Mouse (Mus musculus) neural tube, embryonic 15.5 days (tissue): ENCODE measurements around the gene Fsd2. TPM values are rescaled to one million over a fixed set of nuclear protein-coding genes. Genes with fewer than 3 reads are reported as not detected.

Experiments used
- ATAC-seq: fragments of 200-750 bp; cut with Nextera tagmentation; 2 replicates; pipeline ENCODE4 v1.8.0; 2017; ENCODE audit warnings: mild to moderate bottlenecking, moderate TSS enrichment, moderate library complexity; ENCODE audit not compliant: low FRiP score
- H3K27ac ChIP-seq: fragments of 300-500 bp; sonication (generic); replicated peaks from 2 replicates; pipeline ENCODE4 v1.5.1; 2015; ENCODE audit warnings: mild to moderate bottlenecking, inconsistent platforms
- H3K27me3 ChIP-seq: fragments of 300-500 bp; sonication (generic); replicated peaks from 2 replicates; pipeline ENCODE4 v1.6.1; 2015; ENCODE audit warnings: inconsistent platforms
- H3K36me3 ChIP-seq: fragments of 300-500 bp; sonication (generic); 2 replicates; pipeline ENCODE4 v1.6.1; 2015; ENCODE audit warnings: inconsistent platforms
- H3K4me1 ChIP-seq: fragments of 300-500 bp; sonication (generic); 2 replicates; pipeline ENCODE4 v1.6.1; 2015; ENCODE audit warnings: inconsistent platforms
- H3K4me2 ChIP-seq: fragments of 300-500 bp; sonication (generic); 2 replicates; pipeline ENCODE4 v1.6.1; 2015; ENCODE audit warnings: inconsistent platforms, mild to moderate bottlenecking, moderate library complexity
- H3K4me3 ChIP-seq: fragments of 300-500 bp; sonication (generic); replicated peaks from 2 replicates; pipeline ENCODE4 v1.5.1; 2015; ENCODE audit warnings: mild to moderate bottlenecking, inconsistent platforms
- H3K9ac ChIP-seq: fragments of 300-500 bp; sonication (generic); replicated peaks from 2 replicates; pipeline ENCODE4 v1.6.1; 2015; ENCODE audit warnings: mild to moderate bottlenecking, inconsistent platforms
- H3K9me3 ChIP-seq: fragments of 300-500 bp; sonication (generic); replicated peaks from 2 replicates; pipeline ENCODE4 v1.6.1; 2016; ENCODE audit warnings: inconsistent platforms
- WGBS: fragments of 180-500 bp; shearing (Covaris S2); methylation state at CpG from one replicate; pipeline ENCODE4 v1.1.7; 2015; ENCODE audit warnings: mixed read lengths; 5-methylcytosine and 5-hydroxymethylcytosine counted together
- polyA plus RNA-seq: library from polyadenylated mRNA; unstranded; fragments of >200 nt; fragmentation: Nextera tagmentation; extraction: Ambion mirVana; gene quantifications from 2 replicates; pipeline ENCODE4 v1.2.1, GENCODE M21; 2015

Fsd2 gene
- polyA plus RNA-seq, 1 experiment from 2014 or later = 0.28 TPM

DNA sequence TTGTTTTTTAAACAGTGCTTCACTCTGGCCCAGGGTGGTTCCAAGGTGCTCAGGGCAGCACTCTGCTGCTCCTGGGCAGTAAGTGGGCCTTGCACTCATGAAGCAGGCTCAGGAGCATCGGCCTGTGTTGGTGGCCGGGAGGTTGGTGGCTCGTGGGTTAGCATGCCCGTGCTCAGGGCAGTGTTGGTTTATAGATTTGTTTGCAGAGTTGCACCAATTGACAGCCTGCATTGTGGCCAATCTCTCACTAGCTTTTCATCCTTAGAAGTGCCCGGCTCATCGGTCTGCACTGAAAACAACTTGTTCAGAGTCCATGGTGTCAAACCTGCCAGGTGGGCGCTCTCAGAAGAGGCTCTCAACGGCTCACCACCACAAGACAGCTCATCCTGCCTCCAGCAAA lies 26.6 kb upstream of the Fsd2 start:
- WGBS = 93% methylated on average over 8 of the region's 8 CpGs
- Histone ChIP-seq H3K4me1 (no peaks in the 10 kb centered on the region), H3K27ac (no peak overlapping the region), H3K9me3 (no peaks in the 10 kb centered on the region), H3K27me3 (no peaks in the 10 kb centered on the region), H3K36me3 (peaks cover 83% of the 10 kb centered on the region), H3K9ac (no peak overlapping the region), H3K4me3 (no peak overlapping the region), H3K4me2 (no peak overlapping the region)
- ATAC-seq = no peak

DNA sequence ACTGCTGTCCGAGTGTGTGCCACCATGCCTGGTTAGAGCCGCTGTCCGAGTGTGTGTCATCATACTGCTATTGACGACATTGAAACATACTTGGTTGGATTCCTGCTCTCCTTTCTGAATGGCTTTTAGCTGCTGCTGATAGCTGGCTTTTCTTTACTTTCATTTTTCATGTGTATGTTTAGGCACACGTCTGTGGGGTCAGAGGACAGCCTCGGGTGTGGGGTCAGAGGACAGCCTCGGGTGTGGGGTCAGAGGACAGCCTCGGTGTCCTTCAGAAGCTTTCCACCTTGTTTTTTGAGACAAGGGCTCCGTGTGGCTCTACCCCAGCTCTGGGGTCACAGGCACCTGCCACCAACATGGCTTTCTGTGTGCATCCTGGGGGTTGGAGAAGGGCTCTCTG lies 25.9 kb upstream of the Fsd2 start:
- no peaks in the 10 kb centered on the region for H3K27me3 ChIP-seq

DNA sequence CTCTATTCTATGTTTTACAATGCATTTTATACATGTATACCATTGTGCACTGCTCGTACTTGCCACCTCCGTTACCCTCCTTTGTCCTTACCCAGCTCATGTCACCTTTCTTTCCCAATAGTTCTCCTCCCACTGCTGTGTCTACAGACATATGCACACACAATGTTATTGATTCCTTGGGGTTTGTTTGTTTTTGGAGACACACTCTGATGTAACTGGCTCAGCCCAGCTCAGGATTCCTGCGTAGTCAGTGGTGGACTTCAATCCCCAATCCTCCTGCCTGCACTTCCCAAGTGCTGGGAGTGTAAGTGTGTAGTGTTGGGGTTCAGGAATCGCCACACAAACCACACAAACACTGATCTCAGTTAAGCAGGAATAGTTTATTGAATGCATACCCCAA lies 20.5 kb upstream of the Fsd2 start:
- 90% methylated on average over 4 of the region's 4 CpGs for WGBS
- Histone ChIP-seq H3K9me3 (no peaks in the 10 kb centered on the region), H3K4me3 (no peak overlapping the region), H3K4me2 (no peak overlapping the region), H3K36me3 (peaks cover 66% of the 10 kb centered on the region), H3K9ac (no peak overlapping the region), H3K27me3 (no peaks in the 10 kb centered on the region), H3K4me1 (no peaks in the 10 kb centered on the region), H3K27ac (no peak overlapping the region)
- ATAC-seq = no peak

More for the DNA sequence above, 25.9 kb upstream of the Fsd2 start:
- Histone ChIP-seq H3K4me1 (no peaks in the 10 kb centered on the region), H3K9ac (no peak overlapping the region), H3K4me3 (no peak overlapping the region), H3K4me2 (no peak overlapping the region), H3K36me3 (peaks cover 83% of the 10 kb centered on the region), H3K27ac (no peak overlapping the region), H3K9me3 (no peaks in the 10 kb centered on the region)
- ATAC-seq = no peak
- WGBS = 87% methylated on average over 9 of the region's 9 CpGs

DNA sequence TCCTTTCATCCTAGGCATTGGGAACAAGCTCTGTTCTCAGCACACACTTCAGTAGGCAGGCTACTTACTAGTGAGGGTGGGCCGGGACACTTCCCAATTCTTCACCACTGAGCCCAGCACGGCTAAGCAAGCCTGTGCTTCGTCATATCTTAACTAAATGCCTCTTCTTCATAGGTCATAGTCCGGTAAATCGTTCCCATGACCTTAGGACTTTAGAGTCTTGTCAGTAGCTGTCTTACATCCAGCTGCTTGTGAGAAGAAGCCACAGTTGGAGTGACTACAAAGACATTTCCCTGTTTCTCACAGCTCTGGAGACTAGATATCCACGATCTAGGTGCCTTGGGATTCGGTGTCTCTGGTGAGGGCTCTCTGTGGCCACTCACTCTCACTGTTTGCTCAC lies 18.6 kb upstream of the Fsd2 start:
- Histone ChIP-seq H3K9me3 (no peaks in the 10 kb centered on the region), H3K27ac (no peak overlapping the region), H3K9ac (no peak overlapping the region), H3K4me3 (no peak overlapping the region), H3K4me2 (no peak overlapping the region), H3K36me3 (peaks cover 48% of the 10 kb centered on the region), H3K27me3 (no peaks in the 10 kb centered on the region), H3K4me1 (no peaks in the 10 kb centered on the region)
- WGBS = 92% methylated on average over 7 of the region's 7 CpGs
- no peak for ATAC-seq

DNA sequence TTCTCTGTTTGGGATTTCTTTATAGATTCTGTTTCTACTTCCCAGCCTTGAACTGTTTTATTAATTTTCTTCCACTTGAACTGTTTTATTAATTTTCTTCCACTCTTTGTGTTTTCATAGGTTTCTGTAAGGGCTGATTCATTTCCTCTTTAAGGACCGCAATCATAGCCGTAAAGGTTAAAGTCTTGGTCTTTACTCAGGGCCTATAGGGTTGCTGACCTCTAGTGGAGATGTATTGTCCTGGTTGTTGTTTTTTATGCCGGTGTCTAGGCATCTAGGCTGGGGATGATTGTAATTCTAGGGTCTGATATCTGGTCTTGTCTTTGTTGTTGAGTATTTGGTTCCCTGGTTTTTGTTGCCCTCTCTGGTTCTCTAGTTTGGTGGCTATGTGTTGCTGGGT lies 16.8 kb upstream of the Fsd2 start:
- Histone ChIP-seq H3K9ac (no peak overlapping the region), H3K4me3 (no peak overlapping the region), H3K4me2 (no peak overlapping the region), H3K27me3 (no peaks in the 10 kb centered on the region), H3K9me3 (no peaks in the 10 kb centered on the region), H3K27ac (no peak overlapping the region), H3K4me1 (no peaks in the 10 kb centered on the region), H3K36me3 (peaks cover 52% of the 10 kb centered on the region)
- 53% methylated on average over 3 of the region's 3 CpGs for WGBS
- ATAC-seq = no peak

DNA sequence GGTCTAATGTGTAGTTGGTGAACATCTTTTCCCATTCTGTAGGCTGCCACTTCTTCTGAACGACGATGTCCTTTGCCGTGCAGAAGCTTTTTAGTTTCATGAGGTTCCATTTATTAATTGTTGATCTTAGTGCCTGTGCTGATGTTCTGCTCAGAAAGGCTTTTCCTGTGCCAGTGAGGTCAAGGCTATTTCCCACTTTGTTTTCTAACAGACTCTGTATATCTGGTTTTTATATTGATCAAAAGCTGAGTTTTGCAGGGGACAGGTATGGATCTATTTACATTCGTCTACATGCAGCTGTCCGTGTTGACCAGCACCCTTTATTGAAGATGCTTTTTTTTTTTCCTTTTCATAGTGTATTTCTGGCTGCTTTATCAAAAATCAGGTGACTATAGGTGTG lies 12.6 kb upstream of the Fsd2 start:
- no peak for ATAC-seq
- H3K27me3 ChIP-seq = no peaks in the 10 kb centered on the region
- H3K4me2 ChIP-seq = no peak overlapping the region
- no peak overlapping the region for H3K4me3 ChIP-seq
- H3K27ac ChIP-seq = no peak overlapping the region
- H3K9me3 ChIP-seq = no peaks in the 10 kb centered on the region
- H3K9ac ChIP-seq = no peak overlapping the region
- no peaks in the 10 kb centered on the region; the same call in 1 of the 2 replicates for H3K4me1 ChIP-seq
- 96% methylated on average over 5 of the region's 5 CpGs for WGBS
- peaks cover 33% of the 10 kb centered on the region for H3K36me3 ChIP-seq

DNA sequence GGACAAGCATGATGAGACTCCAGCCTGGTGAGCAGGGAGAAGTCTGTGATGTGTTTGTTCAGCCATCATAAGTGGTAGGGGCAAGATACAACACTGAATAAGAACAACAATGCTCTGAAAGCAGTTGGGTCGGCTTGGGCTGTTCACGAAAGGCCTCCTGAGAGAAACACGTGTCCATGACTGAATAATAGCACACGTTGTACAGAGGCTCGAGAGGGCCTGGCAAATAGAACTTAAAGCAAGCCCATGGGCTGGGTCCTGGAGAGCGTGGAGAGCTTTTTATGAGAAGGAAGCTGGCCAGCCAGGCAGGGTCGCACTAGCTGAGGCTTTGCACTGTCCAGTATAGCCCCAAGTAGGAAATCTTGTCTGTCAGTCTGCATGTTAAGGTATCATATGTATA lies 11.7 kb upstream of the Fsd2 start:
- Histone ChIP-seq H3K4me3 (no peak overlapping the region), H3K4me1 (peaks cover 7% of the 10 kb centered on the region), H3K27me3 (no peaks in the 10 kb centered on the region), H3K9me3 (no peaks in the 10 kb centered on the region), H3K27ac (no peak overlapping the region), H3K9ac (no peak overlapping the region), H3K36me3 (peaks cover 33% of the 10 kb centered on the region), H3K4me2 (no peak overlapping the region)
- no peak for ATAC-seq
- 91% methylated on average over 7 of the region's 7 CpGs for WGBS

DNA sequence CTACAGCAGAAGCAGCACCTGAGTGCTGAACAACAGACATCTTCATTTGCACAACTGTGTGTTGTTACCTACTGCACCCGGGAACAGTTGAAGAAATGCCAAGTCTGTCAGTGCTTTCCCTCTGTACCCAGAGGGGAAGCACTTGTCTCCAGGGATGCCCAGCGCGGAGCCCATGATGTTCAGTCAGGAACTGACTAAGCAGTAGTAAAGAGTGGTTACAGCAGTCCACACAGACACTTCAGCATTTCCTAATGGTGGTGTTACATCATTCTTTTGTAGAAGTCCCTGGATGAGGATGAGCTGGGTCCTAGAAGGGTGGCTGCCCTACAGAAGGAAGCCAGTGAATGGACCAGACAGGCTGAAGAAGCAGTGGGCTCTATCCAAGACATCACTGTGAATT lies 11.1 kb upstream of the Fsd2 start:
- Histone ChIP-seq H3K27me3 (no peaks in the 10 kb centered on the region), H3K4me3 (no peak overlapping the region), H3K36me3 (peaks cover 33% of the 10 kb centered on the region), H3K27ac (no peak overlapping the region), H3K4me2 (no peak overlapping the region), H3K4me1 (peaks cover 12% of the 10 kb centered on the region), H3K9me3 (no peaks in the 10 kb centered on the region), H3K9ac (no peak overlapping the region)
- ATAC-seq = no peak
- WGBS = 89% methylated on average over 3 of the region's 3 CpGs

DNA sequence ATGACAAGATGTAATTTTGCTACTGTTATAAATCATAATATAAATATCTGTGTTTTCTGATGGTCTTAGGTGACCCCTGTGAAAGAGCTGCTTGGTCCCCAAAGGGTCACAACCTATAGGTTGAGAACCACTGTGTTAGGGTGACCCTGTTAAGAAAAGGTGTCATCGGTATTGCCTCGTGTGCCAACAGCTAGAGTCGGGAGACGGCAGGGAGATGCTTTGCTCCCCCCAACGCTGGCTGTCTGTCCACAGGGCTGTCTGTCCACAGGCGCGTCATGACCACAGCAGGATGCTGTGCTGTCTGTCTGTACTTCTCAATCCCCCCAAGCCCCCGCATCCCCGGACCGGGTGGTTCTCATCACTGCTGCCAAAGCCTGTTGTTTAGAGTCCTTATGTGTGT lies 8.9 kb upstream of the Fsd2 start:
- peaks cover 24% of the 10 kb centered on the region for H3K4me1 ChIP-seq
- no peak overlapping the region for H3K4me2 ChIP-seq
- H3K9ac ChIP-seq = no peak overlapping the region
- H3K27me3 ChIP-seq = no peaks in the 10 kb centered on the region
- H3K36me3 ChIP-seq = peaks cover 33% of the 10 kb centered on the region
- H3K9me3 ChIP-seq = no peaks in the 10 kb centered on the region
- 93% methylated on average over 10 of the region's 10 CpGs for WGBS
- no peak for ATAC-seq
- H3K27ac ChIP-seq = no peak overlapping the region
- H3K4me3 ChIP-seq = no peak overlapping the region

DNA sequence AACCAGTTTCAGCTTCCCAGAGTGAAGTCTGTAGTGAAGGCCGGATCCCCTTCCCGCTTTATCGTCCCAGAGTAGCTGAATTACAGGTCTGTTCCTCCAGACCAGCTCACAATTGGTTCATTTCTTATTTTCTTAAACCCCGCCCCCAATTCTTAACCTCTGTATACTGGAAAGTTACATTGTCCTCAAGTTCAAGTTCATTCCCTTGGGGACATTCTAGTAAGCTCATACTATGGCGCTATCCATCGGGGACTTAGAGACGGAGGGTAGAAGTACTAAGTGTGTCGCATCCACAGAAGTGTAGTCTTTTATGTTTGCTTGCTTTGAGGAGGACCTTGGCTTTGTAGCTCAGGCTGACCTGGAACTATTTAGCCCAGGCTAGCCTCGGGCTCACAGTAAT lies 7.1 kb upstream of the Fsd2 start:
- no peak for ATAC-seq
- H3K4me1 ChIP-seq = peaks cover 25% of the 10 kb centered on the region

DNA sequence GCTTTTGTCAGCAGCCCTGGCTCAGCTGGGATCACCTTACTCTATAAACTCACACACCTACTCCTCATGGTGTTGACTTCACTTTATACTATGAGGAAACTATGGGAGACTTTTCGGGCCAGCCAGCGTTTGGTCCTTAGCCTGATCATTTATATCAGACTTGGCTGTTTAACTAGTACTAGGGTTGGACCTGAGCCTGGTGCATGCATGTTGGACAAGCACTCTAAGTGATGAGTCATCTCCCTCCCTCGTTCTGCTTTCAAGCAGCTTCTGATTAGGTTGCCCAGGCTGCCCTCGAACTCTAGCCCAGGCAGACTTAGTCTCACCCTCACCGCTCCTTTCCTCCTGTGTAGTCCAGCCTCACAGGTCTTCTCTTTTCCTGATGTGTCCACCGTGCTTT lies 6.7 kb upstream of the Fsd2 start:
- WGBS = 91% methylated on average over 6 of the region's 6 CpGs
- H3K4me2 ChIP-seq = peak overlapping the region; percentile 73

More for the DNA sequence above, 7.1 kb upstream of the Fsd2 start:
- no peaks in the 10 kb centered on the region for H3K9me3 ChIP-seq
- no peaks in the 10 kb centered on the region for H3K27me3 ChIP-seq
- no peak overlapping the region for H3K4me3 ChIP-seq
- no peak overlapping the region for H3K27ac ChIP-seq
- whole genome bisulfite sequencing = 94% methylated on average over 9 of the region's 9 CpGs
- no peak overlapping the region for H3K9ac ChIP-seq
- no peak overlapping the region for H3K4me2 ChIP-seq
- peaks cover 21% of the 10 kb centered on the region for H3K36me3 ChIP-seq

DNA sequence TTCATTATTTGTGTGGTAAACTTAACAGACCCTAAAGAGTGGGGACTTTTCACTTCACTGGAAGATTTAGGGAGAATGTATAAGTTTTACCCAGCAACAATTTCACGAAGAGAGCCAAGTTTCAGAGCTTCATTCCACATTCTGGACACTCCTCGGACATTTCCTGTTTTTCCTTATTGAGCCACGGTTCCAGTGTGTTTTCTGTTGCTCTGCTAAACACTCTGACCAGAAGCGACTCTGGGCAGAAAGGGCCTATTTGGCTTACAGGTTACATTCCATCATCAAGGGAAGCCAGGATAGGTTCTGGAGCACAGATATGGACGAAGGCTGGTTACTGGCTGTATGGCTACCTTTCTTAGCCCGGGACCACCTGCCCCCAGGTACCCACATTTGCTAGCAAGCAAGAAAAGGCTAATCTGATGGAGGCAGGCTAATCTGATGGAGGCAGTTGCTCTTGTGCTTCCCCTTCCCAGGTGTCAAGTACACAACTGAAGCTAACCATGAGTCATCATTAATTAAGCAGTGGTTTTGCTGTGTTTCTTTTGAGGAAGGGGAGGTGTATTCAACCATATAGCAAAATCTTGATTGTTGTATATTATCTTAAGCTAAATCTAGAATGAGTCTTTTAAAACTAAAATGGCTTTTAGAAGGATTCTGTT lies 6.0 kb upstream of the Fsd2 start:
- peaks cover 10% of the 10 kb centered on the region for H3K36me3 ChIP-seq
- no peak overlapping the region for H3K27ac ChIP-seq
- H3K27me3 ChIP-seq = no peaks in the 10 kb centered on the region
- 64% methylated on average over 6 of the region's 6 CpGs for WGBS
- peaks cover 25% of the 10 kb centered on the region for H3K4me1 ChIP-seq
- H3K9ac ChIP-seq = 0 out of 2 replicates have a peak overlapping the region, but pooled peaks have one; percentile 12
- H3K9me3 ChIP-seq = no peaks in the 10 kb centered on the region
- peak overlapping the region; percentile 62 for H3K4me3 ChIP-seq
- peak overlapping the region; percentile 73 for H3K4me2 ChIP-seq
- ATAC-seq = no peak

More for the DNA sequence above, 6.7 kb upstream of the Fsd2 start:
- peaks cover 17% of the 10 kb centered on the region for H3K36me3 ChIP-seq
- no peak for ATAC-seq
- H3K4me3 ChIP-seq = no peak overlapping the region
- H3K27me3 ChIP-seq = no peaks in the 10 kb centered on the region
- no peak overlapping the region; the same call in 1 of the 2 replicates for H3K9ac ChIP-seq
- H3K9me3 ChIP-seq = no peaks in the 10 kb centered on the region
- no peak overlapping the region for H3K27ac ChIP-seq
- H3K4me1 ChIP-seq = peaks cover 25% of the 10 kb centered on the region
